Mouse (Mus musculus): ENCODE data around the gene Cbx2. TPM values are rescaled to one million over a fixed set of nuclear protein-coding genes. Genes with fewer than 3 reads are reported as not detected.

Cbx2 gene
- 1 to 10 TPM; 5.1 to 5.3 TPM for total RNA-seq (2021)
- polyA plus RNA-seq (2012; rRNA removed), result 2.7 and 2.9 TPM in 2 replicates
- long read RNA-seq, partial matches to known transcripts, result 0 of 4 reads
- long read RNA-seq, other reads (novel, unspliced or antisense), result 0 of 4 reads

- peak; percentile 94 for DNase-seq
Measured at GRCm38 (mm10) chr11:119022895-119023615, at the start of gene Cbx2. Gene Cbx2, plus strand, starts transcription at chr11:119022962.

DNA sequence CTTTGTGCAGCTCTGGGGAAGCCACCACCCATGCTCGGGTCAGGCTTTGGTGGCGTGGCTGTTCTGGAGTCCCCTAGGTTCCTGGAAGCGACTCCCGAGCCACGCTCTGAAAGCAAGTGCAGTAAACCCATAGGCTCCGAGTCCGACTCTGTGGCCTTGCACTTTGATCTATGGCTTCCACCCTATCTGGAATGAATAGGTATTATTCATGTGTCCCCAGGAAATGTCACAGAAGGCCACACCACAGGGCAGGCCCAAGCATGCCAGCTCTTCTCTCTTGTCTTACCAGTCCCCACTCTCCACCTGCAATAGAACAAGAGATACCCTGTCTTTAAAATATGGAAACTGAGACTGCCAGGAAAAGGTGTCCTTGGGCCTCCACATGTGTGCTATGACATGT lies 48.4 kb upstream of the Cbx2 start:
- DNase-seq, result no peak

DNA sequence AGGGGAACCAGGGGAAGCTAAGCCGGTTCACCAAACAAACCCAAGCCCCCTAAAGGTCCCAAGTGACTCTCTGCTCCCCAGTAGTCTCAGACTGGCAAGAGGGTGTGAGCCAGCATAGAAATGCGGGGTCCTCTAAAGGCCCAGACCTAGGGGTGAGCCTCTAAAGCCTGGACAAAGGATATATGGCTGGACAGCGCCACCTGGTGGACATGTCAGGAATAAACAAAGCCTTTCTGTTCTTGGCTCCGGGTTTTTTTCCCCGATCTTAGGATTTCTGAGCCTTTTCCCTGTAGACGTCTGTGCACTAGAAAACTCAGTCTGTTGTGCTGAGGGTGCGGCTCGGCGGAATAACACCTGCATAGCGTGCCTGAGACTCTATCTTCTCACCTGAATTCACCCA lies 47.3 kb upstream of the Cbx2 start:
- peak; percentile 42 for DNase-seq

DNA sequence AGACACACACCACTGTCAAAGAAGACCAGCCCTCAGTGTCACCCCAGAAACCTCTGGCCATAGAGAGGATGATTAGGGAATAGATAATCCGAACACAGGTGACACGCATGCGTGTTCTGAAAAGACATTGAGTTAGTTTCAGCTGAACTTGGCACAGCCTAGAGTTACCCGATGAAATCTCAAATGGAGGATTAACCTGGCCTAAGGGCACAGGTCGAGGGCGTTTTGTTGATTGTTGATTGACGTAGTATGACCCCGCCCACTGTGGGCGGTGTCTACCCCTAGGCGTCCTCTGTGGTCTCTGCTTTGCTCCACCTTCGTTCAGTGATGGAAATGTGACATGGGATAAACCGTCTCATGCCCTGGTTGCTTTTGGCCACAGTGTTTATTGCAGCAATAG lies 46.8 kb upstream of the Cbx2 start:
- peak; percentile 17 for DNase-seq

DNA sequence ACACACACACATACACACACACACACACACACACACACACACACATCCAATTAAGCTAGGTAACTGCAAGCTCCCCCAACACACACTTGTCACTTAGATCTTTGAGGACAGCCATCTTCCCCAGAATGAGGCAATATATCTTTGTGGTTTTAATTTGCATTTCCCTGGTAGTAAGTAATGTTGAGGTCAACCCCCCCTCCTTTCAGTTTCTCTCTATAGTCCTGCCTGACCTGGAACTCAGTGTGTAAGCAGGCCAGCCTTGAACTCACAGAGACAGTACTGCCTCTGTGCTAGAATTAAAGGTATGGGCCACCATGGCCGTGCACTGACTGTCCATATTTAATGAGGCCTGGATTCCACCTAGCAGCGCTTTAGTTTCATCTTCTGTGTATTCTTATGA lies 42.4 kb upstream of the Cbx2 start:
- no peak for DNase-seq

DNA sequence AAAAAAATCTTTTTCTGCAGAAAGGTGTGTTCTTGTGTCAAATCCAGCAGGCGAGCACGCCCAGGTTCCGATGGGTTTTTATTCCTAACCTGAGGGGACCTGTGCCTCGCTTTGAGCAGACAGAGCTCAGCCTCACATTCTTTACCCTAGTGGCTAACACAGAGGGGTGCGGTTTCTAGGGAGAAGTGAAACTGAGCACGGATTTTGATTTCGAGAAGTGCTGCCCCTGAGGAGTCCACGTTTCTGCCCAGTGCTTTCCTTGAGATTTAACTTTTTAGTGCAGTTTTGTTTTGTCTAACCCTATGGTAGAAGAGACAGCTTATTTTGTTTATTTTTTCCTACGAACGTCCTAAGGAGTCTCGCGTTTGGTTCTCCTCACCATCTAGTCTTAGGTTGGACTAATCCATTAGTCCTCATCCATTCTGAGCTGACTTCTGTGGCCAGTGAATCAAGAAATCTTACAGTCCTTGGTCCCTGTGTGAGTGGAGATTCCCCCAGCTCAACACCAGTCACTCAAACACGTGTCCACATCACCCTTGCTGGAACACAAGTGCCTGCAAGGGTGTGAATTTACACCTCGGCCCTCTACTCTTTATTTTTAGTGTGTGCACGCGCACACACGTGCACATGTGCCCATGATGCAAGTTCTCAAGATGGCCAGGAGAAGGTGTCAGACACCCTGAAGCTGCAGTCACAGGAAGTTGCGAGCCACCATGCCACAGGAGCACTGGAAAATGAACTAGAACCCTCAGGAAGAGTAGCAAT lies 41.6 kb upstream of the Cbx2 start:
- no peak for DNase-seq

DNA sequence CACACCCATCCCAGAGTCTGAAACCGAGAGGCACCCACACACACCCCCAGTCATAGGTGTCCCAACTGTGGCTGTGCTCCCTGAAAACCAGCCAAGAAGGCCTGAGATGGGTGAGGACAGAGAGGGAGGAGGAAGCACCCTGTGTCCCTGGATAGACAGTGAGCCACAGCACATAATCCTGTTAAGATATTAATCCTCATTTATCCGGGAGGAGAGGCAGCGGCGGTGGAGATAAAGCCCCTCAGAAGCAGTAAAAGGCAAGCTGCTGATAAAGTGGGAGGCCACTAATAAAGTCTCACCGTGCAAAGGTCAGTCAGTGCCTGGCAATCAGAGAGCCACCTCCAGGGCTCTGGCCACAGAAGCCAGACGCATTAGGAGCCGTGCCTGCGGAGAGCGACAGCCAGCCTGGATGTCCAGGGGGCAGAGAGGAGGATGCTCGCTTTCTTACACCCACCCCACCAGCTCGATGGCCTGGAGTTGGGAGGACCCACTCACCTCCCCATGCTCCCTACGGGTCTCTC lies 40.1 kb upstream of the Cbx2 start:
- DNase-seq, result peak; percentile 6

DNA sequence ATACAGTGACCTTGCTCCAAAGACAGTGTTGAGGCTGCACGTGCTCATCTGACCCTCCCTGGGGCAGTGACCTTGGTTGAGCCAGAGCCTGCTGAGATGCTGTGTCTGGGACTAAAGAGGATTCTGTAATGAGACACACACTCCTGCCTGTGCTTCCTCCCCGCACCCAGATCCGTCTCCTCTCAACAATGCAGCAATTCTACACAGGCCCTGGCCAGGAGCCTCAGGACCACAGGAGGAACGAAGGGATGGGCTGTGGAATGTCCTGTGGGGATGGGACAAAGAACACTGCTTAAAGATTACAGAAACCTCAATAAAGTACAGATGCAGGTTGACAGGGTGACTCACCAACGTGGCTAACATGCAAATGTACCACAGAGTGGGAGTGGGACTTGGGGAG lies 37.2 kb upstream of the Cbx2 start:
- DNase-seq, result no peak

DNA sequence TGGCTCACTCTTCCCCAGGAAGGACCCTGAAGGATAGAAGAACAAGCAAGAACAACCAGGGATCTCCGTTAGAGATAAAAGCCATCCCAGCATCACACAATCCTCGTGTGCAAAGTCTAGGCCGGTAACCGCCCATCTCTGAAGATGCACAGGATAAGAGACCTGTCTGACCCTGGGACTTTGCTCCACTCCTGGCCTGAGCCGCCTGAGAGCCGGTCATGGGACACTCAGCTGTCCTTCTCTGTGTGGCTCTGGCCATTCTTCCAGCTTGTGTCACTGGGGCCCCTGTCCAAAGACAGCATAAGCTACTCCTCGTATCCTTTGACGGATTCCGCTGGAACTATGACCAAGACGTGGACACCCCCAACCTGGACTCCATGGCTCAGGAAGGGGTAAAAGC lies 34.8 kb upstream of the Cbx2 start, which contains the start of gene Enpp7:
Gene Enpp7, plus strand, starts transcription at position 190 of the 400 bp plus-strand sequence.
- no peak for DNase-seq

GRCm38 (mm10) chr11:118992781-118993180 lies 30.0 kb upstream of the Cbx2 start:
- DNase-seq, result no peak

GRCm38 (mm10) chr11:118995448-118995847 lies 27.3 kb upstream of the Cbx2 start:
- DNase-seq, result no peak

- DNase-seq, result no peak
Measured at GRCm38 (mm10) chr11:118997182-118997581, 25.6 kb upstream of the Cbx2 start.

DNA sequence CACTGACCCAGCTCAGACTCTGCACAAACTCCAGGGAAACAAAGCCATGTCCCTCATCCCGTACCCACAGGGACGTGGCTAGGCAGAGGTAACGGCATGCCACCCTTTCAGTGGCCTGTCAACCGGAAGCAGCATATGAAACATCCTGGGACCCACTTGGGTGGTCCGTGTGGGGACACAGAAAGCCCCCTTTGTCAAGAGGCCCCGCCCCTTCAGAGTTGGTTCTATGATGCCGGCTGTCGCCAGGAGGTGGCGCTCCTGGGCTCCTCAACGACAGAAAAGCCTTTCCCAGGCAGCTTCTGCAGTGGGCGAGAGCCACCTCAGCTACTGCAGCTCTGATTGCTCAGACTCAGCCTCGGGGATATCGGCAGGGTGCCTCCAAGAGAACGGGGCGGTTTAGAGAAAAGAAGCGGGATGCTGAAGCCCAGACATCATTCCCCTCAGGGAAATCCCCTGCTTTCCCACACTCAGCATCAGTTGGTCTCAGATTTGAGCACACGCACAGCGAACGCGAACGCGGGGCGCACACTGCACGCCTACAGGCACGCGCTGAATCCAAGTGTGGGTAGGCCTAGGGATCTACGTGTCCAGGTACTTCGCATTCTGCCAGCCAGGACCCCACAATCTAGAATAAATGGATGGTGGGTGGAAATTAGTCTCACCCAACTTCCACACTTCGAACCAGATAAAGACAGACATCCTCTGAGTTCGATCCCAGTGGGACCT lies 24.1 kb upstream of the Cbx2 start:
- peak; percentile 75 for DNase-seq

DNA sequence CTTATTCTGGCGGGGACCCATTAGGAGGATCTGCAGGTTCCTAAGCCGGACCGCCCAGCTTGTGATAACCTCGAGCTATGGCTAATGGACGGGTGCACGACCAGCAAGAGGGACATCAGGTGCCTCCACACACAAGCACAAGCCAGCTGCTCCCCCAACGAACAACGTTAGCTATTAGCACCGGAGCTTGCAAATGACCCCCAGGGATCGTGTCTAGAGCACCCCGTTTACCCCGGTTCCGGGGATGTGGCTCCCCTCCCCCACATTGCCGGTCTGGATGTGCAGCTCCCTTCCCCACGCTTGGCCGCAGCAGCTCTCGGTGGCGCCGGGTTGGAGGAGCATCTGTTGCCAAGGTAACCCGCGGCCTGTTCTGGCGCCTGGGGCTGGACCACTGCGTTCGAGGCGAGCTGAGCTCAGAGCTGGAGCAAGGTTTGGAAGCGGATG lies 23.4 kb upstream of the Cbx2 start:
- peak; percentile 12 for DNase-seq

GRCm38 (mm10) chr11:119000877-119001276 lies 21.9 kb upstream of the Cbx2 start:
- DNase-seq, result no peak

DNA sequence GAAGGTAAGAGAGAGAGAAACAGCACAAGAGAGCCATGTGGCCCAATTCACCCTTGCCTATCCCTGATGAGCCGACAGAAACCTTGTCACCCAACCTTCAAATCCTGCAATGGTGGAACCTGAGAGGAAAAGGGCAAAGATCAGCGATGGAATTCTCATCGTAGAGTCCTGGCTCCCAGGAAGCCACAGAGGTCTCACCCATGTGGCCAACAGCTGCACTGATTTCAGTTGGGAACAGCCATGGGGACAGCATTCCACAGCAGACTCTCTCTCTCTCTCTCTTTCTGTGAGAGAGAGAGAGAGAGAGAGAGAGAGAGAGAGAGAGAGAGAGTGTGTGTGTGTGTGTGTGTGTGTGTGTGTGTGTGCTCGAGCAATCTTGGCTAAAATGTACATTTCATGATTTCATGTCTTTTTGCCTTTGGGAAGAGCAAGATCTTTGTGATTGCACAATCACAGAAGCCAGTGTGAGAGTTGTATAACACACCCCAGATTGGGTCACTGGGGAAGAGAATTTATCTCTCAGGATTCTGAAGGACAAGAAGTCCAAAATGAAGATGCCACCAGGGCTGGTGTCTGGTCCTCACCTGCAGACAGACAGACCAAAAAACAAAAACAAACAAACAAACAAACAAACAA lies 21.2 kb upstream of the Cbx2 start:
- no peak for DNase-seq

- DNase-seq, result no peak
Measured at GRCm38 (mm10) chr11:119005547-119006275, 17.1 kb upstream of the Cbx2 start.

GRCm38 (mm10) chr11:119006462-119006861 lies 16.3 kb upstream of the Cbx2 start:
- DNase-seq, result no peak

DNA sequence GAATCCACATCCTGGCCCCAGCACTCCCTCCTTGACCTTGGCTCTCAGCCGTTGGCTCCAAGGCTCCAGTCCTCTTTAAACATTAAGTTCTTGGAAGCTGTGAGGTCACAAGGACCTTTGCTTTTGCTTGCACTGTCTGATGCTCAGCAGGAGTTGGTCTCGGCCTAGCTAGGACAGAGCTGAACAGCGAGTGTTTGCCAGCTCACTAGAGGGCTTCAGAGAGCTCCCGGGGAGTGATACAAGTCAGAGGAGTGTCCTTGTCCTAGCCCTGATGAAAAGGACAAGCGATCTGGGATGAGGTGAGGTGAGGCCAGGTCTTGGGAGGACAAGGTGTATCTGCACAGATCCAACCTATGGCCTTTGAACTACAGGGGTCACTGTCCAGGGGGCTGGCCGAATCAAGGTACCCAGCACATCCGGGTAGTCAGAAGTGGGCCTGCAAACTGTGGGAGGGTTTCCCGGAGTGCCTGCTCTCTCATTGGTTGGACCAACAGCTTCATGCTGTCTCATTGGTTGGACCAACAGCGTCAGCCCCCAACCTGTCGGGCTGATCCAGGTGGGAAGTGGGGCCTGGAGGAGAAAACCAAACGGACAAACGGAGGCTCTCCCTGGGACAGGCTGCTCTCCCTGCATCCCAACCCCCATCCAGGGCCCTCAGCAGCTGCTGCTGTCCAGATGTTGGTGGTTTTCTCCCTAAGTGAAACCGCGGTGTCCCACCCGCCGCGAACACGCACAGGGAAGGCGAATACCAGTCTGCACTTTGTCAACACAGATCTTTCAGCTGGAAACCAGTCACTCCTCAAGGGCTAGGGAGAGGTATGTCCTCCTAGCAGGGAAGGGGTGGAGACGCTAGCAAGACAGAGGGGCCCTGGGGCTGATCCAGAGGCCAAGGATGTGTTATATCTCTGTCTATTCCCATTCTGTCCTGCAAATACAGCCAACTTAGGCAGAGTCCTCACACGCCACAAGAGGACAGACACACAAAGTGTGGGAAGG lies 15.0 kb upstream of the Cbx2 start:
- DNase-seq, result peak; percentile 38

DNA sequence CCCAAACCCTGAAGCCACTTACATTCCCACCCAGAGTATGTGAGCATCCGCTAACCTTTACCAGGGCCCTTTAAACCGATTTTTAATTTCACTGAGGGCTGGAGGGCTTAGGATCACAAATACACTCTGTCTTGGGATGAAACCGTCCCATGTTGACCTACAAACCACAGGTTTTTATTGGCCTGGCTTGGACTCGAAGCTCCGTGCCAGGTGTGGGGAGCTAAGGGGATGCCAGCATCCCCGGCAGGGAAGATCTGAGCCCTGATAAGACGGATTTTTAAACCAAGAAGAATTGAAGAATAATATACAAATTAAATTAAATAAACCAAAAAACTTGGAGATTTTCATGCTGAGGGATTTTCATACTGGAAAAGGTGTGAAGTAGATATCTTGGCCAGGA lies 8.3 kb upstream of the Cbx2 start:
- DNase-seq, result no peak
